Mouse (Mus musculus): ENCODE data around the gene Gbx2.

DNA sequence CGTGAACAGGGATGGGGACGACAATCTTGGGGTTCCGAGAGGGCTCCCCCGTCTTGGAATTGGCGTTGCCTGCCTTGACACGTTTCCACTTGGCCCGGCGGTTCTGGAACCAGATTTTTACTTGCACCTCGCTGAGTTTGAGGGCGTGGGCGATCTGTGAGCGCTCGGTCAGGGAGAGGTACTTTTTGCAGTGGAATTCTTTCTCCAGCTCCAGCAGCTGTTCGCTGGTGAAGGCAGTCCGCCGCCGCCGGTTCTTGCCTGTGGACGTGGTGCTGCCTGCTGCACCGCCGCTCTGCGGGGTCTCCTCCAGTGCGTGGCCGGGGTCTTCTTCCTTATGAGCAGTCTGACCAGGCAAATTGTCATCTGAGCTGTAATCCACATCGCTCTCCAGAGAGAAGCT, 2.3 kb downstream of the Gbx2 start:
- TF ChIP-seq CTCF (conservative IDR thresholded peaks at IDR 0.05; ENCODE audit: low read length) (no peak), NANOG (IDR thresholded peaks at IDR 0.05; ENCODE audit: borderline replicate concordance, low read length) (no peak)

Measured in E14TG2a.4 (cell line).